Mouse (Mus musculus): Measurements from ENCODE around the gene Nt5m.
A peak's percentile ranks its signal among the peaks of the same experiment; 100 is the strongest.

DNA sequence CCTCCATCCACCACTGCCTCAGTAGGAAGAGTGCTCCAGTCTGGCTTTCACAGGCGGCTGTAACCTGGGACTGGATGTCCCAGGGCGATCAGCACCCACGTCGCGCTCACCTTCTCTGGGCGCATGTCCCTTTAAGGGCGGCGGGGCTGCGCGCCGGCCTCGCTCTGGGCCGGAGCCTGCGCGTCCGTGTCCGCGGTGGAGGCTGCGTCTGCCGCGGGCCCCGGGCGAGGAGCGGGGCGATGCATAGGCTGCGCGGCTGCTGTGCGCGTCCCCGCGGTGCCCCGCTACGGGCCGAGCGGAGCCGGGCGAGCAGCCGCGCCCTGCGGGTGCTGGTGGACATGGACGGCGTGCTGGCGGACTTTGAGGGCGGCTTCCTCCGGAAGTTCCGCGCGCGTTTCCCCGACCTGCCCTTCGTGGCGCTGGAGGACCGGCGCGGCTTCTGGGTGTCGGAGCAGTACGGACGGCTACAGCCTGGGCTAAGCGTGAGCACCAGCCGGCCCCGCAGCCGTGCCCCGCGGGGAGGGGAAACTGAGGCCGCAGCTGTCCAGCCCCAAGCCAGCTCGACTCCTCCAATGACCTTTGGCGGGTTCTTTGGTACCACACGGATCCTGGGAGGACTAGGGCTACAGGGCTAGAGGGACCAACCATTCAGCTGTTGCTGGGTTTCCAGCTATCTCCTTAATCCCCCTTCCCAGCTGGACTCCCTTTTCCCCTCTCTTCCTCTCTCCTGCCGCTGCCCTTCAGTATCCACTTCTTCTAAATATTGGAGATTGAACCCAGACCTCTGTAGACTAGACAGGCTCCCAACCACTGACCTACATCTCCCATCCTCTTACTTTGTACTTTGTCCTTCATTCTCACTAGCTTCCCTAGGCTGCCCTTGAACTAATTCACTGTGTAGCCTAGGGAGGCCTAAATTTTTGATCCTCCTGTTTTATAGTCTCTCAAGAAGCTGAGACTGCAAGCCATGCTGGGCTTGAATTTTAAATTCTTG, 8.9 kb downstream of the Nt5m start:
- TF ChIP-seq CTCF (IDR thresholded peaks at IDR 0.05) (peak; percentile 49), EP300 (IDR thresholded peaks at IDR 0.05) (no peak)

All from lung, postnatal 0 days (tissue).